Mouse (Mus musculus): ENCODE results near the gene Vps45.

DNA sequence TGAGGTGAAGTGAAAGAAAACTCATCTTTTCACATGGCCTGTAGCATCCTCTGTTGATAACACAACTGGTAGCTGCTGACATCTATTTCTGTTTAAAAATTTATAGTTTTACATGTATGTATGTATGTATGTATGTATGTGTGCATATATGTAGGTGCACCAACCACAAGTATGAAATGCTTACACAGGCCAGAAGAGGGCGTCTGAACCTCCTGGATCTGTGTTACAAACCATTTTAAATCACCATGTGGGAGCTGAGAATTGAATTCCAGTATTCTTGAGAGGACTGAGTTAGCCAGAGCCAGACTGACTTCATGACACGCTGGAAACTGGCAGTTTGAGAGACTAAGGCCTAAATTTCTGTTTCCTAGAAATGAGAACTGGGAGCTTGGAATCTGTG, 32.9 kb upstream of the Vps45 start:
- TF ChIP-seq EP300 (IDR thresholded peaks at IDR 0.05; ENCODE audit: insufficient read depth, low read depth, low read length) = no peak
- no peak for TF ChIP-seq CTCF (IDR thresholded peaks at IDR 0.05; ENCODE audit: low read depth, low read length)
- no peak for TF ChIP-seq POLR2A (IDR thresholded peaks at IDR 0.05; ENCODE audit: insufficient read depth, low read length)

All from ES-Bruce4 (cell line).